Mouse (Mus musculus) testis, postnatal 10 days (tissue): ENCODE data around the gene Fam221b.

ENCODE experiments used
- DNase-seq: peaks from one replicate; pipeline ENCODE4 v3.0.0; 2021; ENCODE audit warnings: low spot score

Gene Fam221b

DNA sequence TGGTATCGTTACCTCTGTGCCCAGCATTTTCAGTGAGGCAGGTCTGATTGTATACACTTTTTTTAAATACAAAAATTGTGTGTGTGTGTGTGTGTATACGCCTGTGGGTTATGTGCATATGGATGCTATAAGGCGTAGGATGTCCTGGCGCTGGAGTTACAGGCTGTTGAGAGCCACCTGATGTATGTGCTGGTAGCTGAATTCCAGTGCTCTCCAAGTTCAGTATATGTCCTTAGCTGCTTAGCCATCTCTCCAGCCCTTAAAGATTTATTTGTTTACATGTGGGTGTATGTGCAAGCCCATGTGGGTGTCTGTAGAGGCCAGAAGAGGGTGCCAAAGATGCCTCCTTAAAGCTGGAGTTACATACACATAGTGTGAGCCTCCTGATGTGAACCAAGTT is 11.8 kb downstream of the Fam221b start:
- DNase-seq, result no peak

- DNase-seq, result peak; percentile 94
Measured at GRCm38 (mm10) chr4:43656339-43657109, 12.4 kb downstream of the Fam221b start, which contains the start of gene Hint2. Gene Hint2, minus strand, starts transcription at chr4:43656466.

DNA sequence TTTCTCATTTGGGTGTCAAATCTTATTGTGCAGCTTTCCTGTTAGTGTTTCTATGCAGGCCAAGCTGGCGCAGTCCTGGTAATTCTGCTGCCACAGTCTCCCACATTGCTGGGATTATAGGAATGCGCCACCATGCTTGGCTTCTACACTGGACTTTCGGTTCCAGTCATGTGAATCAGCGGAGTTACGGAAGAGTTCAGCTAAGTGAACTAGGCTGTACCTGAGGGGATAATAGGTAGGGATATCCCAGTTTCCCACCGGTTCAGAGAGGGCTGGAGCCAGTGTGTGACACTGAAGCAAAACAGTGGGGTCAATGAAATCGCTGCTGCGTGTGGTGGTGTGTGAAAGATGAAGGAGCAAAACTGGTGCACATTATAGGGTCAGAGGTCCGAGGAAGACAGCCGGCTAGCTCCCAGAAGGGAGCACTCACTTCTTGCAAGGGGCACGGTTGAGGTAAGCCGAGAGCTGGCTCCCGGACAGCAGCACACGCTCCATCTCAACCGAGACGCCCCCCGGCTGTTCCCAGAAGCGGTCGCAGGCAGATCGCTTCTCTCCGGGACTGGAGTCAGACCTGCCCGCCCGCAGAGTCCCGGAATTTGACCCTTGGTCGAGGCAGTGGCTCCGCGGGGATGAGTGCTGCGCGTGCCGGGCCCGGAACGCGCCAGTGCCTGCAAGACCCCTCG is 13.1 kb downstream of the Fam221b start:
- DNase-seq, result no peak

GRCm38 (mm10) chr4:43653161-43654015 is 15.6 kb downstream of the Fam221b start, which contains the start of gene Spag8:
Gene Spag8, minus strand, starts transcription at chr4:43653594.
- no peak for DNase-seq

- DNase-seq, result no peak
Measured at GRCm38 (mm10) chr4:43652726-43653125, 16.2 kb downstream of the Fam221b start.

DNA sequence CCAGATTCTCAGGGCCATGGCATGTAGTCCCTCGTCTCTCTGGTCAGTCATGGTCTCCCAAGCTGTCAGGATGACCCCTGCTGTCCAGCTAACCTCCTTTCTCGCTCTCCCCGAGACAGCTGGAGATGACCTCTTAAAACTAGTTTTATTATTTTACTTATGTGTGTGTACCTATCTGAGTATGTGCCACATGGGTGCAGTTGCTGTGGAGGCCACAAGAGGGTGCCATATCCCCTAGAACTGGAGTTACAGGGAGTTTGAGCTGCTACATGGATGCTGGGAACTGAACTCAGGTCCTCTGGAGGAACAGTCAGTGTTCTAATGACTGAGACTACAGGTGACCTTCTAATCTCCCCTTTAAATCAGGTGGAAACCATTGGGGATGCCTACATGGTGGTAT is 19.2 kb downstream of the Fam221b start:
- no peak for DNase-seq

GRCm38 (mm10) chr4:43640491-43640890 is 28.5 kb downstream of the Fam221b start:
- peak; percentile 30 for DNase-seq

- peak; percentile 39 for DNase-seq
Measured at GRCm38 (mm10) chr4:43640076-43640475, 28.9 kb downstream of the Fam221b start.

DNA sequence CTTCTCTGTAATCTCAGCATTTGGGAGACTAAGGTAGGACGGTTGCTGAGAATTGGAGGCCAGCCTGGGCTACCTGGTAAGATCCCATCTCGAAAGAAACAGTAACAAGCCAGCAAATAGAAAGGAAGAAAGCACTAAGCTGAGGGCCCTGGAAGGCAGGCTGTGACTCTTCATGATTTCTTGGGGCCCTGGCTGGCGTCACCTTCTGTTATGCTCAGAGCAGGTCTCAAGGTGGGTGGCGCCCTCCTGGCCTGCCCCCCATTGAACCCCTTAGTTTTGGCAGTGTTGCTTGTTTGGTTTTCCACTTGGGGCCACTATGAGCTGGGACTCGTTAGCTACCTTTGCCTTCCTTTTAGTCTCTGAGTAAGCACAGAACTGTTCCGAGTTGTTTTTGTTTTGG is 32.2 kb downstream of the Fam221b start:
- peak; percentile 33 for DNase-seq

- peak; percentile 30 for DNase-seq
Measured at GRCm38 (mm10) chr4:43634621-43635374, 34.1 kb downstream of the Fam221b start.

- DNase-seq, result peak; percentile 31
Measured at GRCm38 (mm10) chr4:43633736-43634135, 35.2 kb downstream of the Fam221b start.

GRCm38 (mm10) chr4:43633296-43633695 is 35.6 kb downstream of the Fam221b start:
- peak; percentile 43 for DNase-seq

- DNase-seq, result peak; percentile 50
Measured at GRCm38 (mm10) chr4:43631956-43632920, 36.7 kb downstream of the Fam221b start.

- peak; percentile 71 for DNase-seq
Measured at GRCm38 (mm10) chr4:43631046-43631955, 37.6 kb downstream of the Fam221b start, which contains the start of gene Npr2. Gene Npr2, plus strand, starts transcription at chr4:43631935.

DNA sequence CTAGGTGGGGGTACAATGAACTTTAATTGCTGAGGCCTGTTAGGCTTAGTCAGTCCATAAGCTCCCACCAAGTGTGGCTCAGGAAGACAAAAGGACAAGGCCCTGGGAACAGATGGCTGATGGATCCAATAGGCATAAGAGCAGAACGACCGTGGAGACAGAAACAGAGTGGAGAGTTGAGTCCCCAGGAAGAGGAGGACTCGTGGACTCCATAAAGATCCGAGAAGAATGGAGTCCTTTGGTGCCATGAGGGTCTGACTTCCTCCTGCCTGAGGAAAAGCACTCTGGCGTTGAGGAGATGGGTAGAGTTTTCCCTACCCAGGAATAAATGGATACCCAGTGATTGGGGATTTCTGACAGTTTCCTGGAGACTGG is 38.3 kb downstream of the Fam221b start:
- peak; percentile 35 for DNase-seq

- DNase-seq, result peak; percentile 75
Measured at GRCm38 (mm10) chr4:43630030-43630581, 38.8 kb downstream of the Fam221b start.

- peak; percentile 33 for DNase-seq
Measured at GRCm38 (mm10) chr4:43629106-43629817, 39.7 kb downstream of the Fam221b start.

- DNase-seq, result peak; percentile 36
Measured at GRCm38 (mm10) chr4:43620146-43620778, 48.7 kb downstream of the Fam221b start.
